Mouse (Mus musculus) monocyte, adult 5-6 weeks (primary cell): ENCODE results near the gene Pla2g2f. TPM values are rescaled to one million over a fixed set of nuclear protein-coding genes. Genes with fewer than 3 reads are reported as not detected.

ENCODE experiments used
- ATAC-seq: fragments of 153-309, 156-312 bp; replicated peaks from 2 replicates; pipeline ENCODE4 v1.8.0; 2017; ENCODE audit warnings: mild to moderate bottlenecking; ENCODE audit not compliant: low TSS enrichment, insufficient number of reproducible peaks, severe bottlenecking, poor library complexity, low FRiP score
- total RNA-seq: library from RNA; stranded (forward); fragments of 200-1000, 200-491, 200-594 nt; gene quantifications from 3 replicates; pipeline ENCODE4 v1.2.3, GENCODE M21; 2017

The Pla2g2f gene
- total RNA-seq, 1 experiment from 2014 or later = not detected

DNA sequence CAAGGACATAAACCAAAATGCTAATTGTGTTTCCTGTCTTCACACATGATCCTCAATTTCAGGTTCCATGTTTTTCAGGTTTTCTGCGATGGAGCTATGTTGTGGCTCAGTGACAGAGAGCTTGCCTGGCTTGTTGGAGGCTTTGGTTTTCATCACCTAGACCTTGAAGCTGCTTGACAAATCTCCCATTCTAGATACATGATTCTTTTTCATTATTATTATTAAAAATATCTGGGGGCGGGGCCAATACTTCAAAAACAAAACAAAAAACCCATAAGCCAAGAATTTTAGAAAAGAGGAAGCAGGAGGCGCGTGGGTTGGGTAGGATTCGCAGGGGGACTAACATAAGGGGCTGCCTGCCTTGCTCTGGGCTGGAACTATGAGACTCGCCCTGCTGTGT is 18.0 kb upstream of the Pla2g2f start, which contains the start of gene Pla2g2d:
Pla2g2d (plus strand) TSS at position 301 of the 400 bp plus-strand sequence.
- ATAC-seq = no peak

DNA sequence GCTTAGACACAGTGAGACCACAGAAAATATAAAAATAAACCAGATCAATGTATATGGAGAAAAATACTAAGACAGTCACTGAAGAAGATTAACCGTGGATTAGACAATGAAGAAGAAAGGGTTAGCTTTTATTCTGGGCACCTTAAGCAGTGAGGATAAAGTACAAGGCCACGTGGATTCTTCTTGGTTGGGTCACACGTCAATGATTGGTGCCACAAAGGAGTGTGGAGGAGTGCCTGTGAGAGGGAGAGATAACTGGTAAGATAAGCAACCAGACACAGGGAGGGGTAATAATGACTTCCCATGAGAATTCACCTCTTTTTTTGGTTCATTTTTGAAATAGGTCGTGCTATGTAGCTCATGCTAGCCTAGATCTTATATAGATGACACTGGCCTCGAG is 15.0 kb upstream of the Pla2g2f start:
- ATAC-seq = no peak

DNA sequence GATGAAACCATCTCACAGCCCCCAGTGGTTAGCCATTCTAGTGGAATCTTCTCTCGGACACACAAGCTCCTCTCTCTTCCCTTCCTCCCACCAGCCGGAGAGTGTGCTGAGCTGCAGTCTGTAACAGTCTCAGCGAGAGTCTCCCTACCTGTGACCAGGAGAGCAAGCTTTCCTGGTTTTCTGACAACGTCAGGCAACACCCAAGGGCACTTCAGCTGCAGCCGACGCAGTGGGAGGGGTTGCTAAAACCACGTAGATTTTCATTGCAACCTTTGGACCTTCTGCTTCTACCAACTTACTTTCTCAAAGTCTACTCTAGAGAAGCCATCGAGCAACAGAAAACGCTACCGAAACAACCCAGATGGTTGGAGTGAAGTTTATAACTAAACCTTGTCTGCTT is 14.5 kb upstream of the Pla2g2f start:
- no peak for ATAC-seq

DNA sequence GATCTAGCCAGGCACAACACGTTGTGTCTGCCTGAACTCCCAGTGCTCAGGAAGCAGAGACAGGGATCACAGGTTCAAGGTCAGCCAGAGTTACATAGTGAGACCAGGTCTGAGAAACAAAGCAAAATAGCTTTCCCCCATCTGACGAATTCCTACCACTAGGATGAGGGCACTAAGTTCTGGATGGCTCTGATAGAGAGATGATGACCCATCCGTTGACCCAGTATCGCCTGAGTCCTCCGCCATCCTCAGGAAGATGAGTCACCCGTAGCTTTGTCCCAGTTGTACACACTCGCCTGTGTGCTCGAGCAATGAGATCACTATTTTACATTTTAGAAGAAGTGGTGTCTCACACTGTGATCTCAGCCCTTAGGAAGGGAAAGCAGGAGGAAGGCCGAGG is 4.8 kb upstream of the Pla2g2f start:
- ATAC-seq = no peak

DNA sequence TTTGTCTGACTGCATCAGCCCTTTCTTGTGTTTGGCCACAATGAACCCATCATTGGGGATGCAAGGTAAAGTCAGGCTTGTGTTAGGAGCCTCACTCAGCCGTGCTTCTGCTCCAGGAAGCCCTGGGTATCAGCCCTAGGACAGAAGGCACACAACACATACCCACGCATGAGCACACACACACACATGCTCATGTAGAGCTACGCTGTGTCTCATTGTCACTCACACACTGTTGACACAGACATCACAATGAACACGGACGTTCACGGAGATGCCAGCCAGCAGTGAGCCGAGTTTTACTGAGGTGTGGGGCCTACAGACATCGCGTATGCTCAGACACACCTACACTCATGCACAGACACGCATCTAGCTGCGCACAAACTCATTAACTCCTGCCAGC is 1.4 kb downstream of the Pla2g2f start:
- no peak for ATAC-seq

DNA sequence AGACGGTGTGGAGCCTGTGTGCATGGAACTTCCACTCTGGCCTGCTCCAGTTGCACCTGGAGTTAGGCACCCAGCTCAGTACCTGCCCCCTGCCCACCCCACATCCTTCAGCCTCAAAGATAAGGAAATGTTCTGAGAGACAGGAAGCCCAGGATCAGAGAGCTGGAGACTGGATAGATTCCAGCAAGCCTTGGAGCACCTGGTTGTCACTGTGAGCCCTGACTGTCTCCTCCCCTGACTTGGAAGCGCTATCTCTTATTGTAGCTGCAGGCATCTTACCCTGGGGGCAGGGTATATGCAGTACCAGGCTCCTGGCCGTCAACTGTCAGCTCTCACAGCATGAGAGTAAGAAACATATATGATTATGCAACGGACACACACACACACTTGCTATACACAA is 2.0 kb downstream of the Pla2g2f start:
- no peak for ATAC-seq

DNA sequence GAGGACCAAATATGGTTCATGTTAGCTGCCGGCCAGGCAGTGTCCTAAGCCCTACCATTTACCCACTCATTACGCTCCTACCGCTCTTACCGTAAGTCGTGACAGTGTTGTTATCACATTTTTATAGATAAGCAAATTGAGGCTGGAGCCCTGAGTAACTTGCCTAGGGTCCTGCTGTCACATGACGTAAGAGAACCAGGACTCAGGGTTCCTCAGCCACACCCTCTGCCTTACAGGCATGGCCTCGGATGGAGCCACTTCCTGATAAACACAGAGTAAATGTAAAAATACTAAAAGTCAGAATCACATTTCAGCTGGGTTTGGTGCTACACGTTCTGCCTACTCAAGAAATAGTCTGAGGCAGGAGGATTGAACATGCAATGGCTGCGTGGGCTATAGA is 3.0 kb downstream of the Pla2g2f start:
- ATAC-seq = no peak

DNA sequence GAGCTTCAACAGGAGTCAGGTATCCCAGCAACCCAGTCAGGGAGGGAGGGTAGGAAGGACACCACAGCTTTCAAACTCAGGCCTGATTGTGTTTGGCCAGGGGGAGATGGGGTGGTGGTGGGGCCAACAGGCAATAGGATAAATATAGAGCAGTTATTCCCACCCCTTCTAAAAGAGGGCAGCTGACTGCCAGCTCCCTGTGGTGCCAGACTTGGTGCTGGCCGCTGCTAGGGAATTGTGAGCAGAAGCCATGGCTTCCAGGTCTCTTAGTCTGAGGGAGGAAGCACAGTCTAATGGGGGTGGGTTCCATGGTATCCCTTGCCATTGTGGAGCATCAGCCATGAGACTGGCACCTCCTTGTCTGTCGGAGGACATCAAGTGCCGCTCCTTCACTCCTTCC is 3.8 kb downstream of the Pla2g2f start:
- no peak for ATAC-seq

DNA sequence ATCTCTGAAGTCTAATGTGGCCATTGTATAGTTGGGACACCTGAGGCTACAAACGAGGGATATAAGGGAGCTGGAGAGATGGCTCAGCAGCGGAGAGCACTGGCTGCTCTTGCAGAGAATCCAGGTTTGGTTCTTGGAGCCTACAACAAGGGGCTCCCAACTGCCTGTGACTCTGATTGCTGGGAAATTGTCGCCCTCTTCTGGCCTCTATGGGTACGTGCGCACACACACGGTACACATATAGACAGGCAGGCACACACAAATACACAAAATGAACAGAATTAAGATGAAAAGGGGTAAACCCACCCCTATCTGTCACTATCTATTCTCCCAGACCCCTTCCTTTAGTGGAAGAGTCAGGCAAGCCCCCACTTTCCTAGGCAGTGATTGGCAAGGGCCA is 4.8 kb downstream of the Pla2g2f start:
- ATAC-seq = no peak

DNA sequence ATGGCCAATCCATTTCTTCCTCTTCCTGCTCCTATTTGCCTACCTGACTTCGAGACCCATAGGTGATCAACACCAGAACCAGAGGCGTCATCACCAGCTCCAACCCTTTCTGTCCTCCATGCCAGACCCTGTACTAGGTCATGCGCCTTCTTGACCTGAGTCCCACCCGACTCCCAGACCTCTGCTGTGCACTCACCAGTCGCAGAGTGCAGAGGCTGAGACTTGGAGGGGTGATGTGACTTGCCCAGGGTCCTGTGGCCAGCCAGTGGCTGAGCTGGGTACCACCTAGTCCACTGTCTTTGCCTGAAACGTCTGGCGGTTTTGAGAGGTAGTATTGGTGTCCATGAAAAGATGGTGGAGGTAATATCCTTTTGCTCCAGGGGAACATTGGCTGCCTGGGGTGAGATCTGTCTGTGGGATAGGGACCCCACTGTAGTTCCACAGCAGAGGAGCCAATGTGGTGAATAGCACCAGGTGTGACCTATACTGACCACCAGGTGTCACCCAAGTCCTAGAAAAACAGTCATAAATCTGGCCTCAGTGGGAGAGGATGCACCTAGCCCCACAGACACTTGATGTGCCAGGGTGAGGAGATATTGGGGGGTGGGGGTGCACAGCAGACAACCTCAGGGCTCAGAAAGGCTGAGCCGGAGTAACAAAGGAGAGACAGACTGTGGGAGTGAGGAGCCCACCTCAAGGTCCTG is 8.9 kb downstream of the Pla2g2f start:
- no peak for ATAC-seq

DNA sequence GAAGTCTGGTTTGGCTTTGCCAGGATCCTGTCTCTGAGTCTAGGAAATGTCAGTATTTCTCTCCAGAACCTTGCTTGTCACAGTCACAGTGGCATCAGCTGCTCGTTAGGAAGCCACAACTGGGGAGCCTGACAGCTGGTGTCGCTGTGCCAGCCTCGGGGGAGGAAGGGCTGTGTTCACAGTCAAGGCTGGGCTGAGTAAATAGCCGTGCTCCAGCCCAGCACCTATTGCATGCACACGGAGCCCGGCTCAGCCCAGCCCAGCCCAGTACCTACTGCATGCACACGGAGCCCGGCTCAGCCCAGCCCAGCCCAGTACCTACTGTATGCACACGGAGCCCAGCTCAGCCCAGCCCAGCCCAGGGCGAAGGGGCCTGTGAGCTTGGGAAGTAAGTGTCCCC is 9.6 kb downstream of the Pla2g2f start:
- no peak for ATAC-seq

DNA sequence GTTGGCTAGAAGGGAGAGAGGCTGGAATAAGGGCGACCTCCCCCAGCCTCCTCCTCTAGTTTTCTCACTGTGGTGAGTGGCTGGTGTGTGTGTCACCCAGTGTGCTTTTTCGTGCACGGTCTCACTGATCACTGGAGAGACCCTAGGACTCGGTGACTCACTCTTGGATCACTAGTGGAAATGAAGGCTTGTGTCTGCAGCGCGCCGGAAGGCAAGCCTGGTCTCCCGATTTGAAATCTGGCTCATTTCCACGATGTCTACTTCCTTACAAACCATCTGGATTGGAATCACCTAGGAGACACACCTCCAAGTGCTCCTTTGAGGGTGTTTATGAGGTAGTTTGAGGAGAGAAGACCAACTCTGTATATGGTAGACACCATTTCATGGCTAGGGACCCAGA is 10.6 kb downstream of the Pla2g2f start:
- ATAC-seq = no peak

DNA sequence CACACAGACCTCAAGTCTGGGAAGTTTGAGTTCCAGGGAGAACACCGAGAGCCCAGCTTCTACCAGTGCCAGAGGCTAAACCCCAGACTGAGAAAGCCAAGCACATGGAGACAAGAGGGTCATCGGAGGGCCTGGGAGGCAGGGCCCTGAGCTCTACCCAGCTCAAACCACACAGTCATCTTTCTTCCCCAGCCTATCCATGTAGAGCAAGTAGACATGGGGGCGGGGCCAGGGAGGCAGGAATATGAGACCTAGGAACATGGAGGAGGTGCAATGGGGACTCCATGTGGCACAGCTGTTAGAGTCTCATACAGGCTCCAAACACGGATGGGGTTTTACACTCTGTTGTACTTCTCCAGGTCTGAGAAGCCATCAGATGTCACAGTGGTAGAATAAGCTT is 11.5 kb downstream of the Pla2g2f start:
- no peak for ATAC-seq

DNA sequence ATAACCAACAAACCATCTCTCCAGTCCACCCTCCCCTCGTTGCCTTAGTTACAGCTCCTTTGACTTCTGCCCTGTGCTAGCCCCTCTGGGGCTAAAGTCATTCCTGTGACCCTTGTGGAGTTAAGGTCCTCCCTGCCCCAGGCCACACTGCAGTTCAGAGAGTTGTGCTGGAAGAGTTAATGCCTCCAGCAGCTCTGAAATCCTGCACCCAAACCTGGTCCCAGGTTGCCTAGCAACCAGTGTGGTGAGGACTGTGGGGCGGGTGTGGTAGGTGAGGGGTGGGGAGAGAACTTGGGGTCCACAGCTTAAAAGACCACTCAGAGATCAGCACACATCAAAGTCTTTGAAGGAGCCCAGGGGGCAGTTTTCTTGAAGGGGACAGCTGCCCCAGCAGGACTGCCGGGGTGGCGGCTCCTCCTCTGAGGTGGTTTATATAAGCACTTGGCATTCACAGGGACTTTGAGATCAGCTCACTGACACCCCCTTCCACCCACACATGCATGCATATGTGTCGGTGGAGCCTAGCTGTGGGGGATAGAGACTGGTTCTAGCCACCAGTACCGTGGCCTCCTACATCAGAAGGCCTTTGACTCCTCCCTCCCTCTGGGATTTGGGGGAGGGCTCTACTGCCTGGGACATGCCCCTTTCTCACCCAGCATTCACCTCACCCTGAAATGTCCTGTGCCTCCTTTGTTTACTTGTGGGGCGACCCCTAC is 18.1 kb downstream of the Pla2g2f start:
- ATAC-seq = no peak

DNA sequence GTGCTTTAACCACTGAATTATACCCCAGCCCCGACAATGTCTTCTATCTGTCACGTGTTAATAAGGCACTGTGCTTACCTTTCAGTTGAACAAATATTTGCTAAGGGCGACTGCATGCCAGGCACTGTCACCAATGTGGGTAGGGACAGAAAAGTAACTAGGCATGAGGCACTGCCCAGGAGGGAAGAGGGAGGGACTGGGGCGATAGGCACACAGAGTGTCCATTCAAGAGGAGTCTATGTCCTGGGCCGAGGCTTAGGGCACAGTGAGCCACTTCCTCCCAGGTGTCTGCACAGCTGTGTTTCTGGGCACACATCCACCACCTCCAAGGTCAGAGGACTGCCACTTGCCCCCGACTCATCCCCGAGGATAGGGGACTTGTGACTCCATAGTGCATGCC is 20.4 kb downstream of the Pla2g2f start, which contains the start of gene Ubxn10:
Ubxn10 (minus strand) TSS at position 137 of the 400 bp plus-strand sequence.
- ATAC-seq = no peak

DNA sequence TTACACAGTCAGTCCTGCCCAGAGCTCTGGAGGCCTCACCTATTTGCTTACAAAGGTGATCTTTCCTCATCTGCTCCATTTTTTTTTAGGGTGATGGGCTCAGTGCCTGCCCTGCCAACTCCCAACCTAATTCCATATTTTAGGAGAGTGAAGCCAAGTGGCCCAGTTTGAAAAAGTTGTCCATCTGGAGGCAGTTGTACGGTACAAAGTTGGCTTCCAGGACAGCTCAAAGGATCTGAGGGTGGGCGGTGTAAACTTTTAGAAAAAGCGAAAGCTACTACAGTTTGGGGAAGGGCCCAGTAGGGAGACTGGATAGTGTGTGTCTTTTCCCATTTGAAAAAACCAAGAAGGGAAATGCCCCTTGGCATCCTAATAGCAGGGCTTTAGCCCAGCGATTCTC is 22.6 kb downstream of the Pla2g2f start:
- ATAC-seq = no peak

DNA sequence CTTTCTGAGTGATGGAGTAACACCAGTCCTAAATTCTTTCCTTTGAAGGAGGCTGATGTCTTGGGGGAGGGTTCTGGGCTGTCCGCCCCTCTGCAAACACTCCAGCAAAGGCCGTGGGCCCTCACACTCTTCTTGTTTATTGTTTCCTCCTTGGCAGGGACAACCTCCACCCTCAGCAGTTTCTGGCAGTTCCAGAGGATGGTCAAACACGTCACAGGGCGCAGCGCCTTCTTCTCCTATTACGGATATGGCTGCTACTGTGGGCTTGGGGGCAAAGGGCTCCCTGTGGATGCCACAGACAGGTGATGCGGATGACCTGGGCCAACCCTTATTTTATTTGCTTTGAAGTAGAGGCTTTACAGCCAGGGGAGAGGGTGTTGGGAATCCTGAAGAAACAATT is 23.3 kb downstream of the Pla2g2f start:
- no peak for ATAC-seq

DNA sequence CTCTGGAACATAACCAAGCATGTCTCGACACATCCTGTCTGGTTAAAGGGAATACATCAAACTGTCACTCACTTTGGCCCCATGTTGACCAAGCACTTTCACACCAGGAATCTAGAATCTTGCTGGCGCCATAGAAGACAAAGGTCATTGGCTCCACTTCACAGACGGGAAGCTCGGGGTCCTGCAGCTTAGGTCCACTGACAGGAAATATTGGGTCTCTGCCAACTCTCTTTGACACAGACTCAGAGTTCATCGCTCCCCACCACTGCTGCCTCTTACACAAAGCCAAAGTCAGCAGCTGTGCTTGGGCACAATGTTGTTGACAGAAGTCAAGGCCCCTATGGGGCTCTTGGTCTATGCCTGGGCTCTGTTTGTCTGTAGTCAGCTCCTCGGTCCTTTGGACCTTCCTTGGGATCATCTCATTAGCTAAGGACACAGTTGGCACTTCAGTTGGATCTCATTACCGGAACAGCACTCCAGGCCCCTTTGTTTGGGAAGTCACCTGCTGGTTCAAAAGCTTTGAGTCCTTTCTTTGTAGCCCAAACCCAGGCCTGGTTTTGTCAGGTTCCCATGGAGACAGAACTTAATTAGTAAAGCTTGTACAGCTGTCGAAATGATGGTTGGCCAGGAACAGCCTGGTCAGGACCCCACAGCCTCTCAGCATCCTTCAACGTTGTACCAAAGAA is 28.3 kb downstream of the Pla2g2f start:
- ATAC-seq = no peak

DNA sequence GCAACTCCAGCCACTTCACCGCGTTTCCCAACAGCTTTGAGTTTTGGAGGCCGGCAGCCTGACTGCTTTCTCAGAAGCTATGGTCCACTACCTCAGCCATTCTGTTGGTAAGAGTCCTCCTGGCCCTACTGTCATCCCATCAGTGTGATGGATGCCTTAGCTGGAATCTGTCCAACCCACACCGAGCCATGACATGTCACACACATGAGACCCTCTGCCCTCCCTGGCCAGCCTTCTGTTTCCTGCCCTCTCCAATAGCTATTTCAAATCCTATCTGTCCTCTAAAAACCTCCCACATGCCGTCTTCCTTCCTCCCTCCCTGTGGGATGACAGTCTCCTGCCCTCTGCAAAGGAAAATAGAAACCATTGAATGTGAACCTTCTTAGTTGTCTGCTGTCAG is 31.7 kb downstream of the Pla2g2f start:
- no peak for ATAC-seq

DNA sequence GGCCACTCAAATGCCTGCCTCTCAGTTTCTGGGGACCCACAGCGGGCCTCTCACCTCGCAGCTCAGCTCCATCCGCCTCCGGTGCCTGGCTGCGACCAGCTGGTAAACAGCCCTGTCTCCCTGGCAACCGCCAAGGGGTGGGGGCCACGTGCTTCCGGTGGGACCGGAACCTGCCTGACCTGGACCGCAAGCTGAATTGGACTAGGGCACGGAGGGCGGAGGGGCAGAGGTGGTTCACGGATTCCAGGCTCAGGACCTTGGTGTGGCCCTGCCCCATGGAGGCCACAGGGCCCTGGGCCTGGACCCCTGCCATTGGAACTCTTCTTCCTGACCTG is 32.3 kb downstream of the Pla2g2f start:
- no peak for ATAC-seq
